Mouse (Mus musculus) CD4-positive, CD25-positive, alpha-beta regulatory T cell, adult 9 weeks (primary cell): ENCODE measurements around the gene Minar1. TPM values are rescaled to one million over a fixed set of nuclear protein-coding genes. Genes with fewer than 3 reads are reported as not detected.

Experiments used
- polyA plus RNA-seq: library from polyadenylated mRNA; unstranded; fragments of 100-300 nt; shearing (Covaris generic); gene quantifications from one replicate; pipeline ENCODE4 v1.2.1, GENCODE M21; 2017

Gene Minar1
- not detected for polyA plus RNA-seq

GRCm38 (mm10) chr9:89623006-89623760 is at the start of gene Minar1:
TSS of gene Minar1 (minus strand) at chr9:89623125.

Other genes with a start within 250 kb of the Minar1 start
- 52.1 TPM for gene Tmed3, start 81.9 kb upstream of the Minar1 start, polyA plus RNA-seq
- not detected for gene Ankrd34c, start 115.3 kb upstream of the Minar1 start, polyA plus RNA-seq